Mouse (Mus musculus) cerebellum, adult (tissue): ENCODE data around the gene Gm49384.

Experiments used
- ATAC-seq: cut with Nextera tagmentation; 2 replicates; pipeline ENCODE4 v1.9.2; 2017; ENCODE audit warnings: mild to moderate bottlenecking, moderate library complexity, mixed read lengths; ENCODE audit not compliant: insufficient number of reproducible peaks, low FRiP score, low TSS enrichment

Gm49384 gene

DNA sequence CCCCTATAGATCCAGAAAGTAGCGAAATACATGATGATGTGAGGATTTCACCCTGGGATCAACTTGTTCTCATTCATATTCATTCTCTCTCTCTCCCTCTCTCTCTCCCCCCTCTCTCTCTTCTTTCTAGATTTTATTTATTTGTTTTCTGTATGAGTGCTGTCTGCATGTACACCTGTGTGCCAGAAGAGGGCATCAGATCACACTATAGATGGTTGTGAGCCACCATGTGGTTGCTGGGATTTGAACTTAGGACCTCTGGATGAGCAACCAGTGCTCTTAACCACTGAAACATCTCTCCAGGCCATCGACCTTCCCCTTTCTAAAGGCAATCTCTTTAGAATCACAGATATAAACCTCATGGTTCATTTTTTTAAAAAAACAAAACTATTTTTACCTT, 4.5 kb upstream of the Gm49384 start:
- no peak for ATAC-seq

DNA sequence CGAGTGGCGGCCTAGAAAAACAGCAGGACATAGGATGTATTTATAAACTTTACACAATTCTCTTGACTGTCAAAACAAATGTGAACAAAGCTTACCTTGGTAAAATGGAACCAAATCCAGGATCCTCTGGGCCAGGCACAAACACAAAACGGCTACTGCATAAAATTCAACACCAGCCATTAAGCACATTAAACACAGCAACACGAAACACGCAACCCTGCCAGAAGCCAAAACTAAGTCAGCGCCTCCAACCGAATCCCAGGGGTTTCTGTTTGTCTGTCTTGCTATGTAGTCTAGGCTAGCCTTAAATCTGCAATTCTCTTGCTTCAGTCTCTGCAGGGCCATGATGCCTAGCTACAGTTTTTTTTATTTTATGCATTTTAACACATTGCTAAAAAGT, 3.9 kb upstream of the Gm49384 start:
- no peak for ATAC-seq

DNA sequence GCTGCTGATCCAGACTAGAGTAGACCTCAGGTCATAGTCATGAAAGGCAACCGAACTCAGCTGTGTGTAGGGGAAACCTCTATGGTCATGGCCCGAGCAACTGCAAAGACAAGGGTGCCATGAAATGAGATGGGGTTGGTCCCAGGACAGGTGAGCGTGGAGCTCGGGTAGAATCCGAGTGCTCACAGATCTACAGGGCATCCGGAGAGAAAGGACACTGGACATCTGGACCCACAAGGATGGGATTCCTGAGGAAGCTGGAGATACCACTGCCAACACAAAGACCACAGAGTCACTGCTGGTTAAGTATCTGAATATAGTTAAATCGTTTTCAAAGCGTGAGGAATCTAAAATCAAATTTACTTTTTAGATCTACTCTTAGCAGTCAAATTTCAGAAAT, 3.3 kb upstream of the Gm49384 start:
- ATAC-seq = no peak

DNA sequence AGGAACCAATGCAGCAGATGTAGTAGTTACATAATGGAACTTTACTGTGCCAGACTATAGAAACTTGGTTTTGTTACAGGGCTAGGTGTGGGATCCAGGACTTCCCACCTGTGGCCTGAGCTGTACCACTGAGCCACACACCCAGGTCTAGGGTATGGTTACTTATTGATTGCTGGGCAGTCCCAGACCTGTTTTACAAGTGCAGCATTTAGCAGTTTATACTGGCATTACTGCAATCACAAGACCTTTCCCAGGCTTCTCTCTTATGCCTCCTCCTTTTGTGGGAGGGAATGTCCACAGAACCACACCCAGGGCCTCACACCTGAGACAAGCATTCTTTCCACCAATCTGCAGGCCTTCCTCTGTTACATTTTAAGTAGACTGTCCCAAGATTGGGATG, 5.1 kb downstream of the Gm49384 start:
- ATAC-seq = no peak

DNA sequence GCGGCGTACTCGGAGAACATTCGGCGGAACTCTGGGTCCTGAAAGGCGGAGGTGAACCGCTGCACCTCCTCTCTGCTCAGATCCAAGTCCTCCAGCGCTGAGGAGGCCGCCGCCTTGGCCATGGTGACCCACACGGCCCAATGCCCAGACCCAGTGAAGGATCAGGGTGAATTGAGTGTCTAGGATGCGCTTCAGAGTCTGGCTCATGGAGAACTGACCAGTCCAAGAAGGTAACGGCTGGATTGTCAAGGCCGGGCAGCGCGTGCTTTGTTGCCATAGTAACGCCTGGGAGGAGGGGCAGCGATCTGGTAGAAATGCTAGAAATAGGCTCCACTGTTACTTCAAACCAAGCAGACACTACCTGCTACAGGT, 5.9 kb downstream of the Gm49384 start, which contains the start of gene Dnaaf2:
TSS of gene Dnaaf2 (minus strand) at position 266 of the 372 bp plus-strand sequence.
- ATAC-seq = peak; percentile 26; the same call in 1 of the 2 replicates

DNA sequence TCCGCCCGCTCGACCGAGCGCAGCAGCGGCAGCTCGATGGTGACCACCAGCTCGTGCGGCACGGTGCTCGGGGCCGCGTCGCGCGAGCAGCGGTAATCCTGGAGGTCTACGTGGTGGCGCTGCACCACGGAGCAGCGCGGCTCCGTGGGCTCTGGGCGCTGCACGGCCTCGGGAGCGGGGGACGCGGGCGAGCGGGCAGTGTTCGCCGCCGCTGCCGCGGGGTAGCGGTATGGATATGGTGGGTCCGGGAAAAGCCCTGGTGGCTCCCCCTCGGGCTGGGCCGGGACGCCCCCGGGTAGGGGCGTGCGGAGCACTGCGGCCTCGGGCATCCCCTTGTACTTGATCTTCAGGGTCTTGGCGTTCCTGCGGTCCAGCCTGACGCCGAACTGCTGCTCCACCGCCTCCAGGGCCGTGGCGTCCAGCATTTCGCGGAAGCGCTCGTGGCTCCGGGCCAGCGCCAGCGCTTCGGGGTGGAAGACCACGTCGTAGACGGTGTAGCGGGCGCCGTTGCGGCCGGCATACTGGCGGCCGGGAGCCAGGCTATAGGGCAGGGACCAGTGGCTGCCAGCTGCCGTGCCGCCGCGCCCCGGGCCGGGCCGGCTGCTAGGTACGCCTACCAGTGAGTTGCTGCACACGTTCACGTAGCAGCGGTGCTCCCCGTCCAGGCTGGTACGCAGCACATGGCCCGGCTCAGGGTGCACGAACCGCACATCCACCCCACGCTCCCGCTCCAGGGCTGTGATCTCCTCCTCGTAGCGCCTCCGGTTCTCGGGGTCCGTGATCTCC, 6.5 kb downstream of the Gm49384 start:
- peak; percentile 54 for ATAC-seq

DNA sequence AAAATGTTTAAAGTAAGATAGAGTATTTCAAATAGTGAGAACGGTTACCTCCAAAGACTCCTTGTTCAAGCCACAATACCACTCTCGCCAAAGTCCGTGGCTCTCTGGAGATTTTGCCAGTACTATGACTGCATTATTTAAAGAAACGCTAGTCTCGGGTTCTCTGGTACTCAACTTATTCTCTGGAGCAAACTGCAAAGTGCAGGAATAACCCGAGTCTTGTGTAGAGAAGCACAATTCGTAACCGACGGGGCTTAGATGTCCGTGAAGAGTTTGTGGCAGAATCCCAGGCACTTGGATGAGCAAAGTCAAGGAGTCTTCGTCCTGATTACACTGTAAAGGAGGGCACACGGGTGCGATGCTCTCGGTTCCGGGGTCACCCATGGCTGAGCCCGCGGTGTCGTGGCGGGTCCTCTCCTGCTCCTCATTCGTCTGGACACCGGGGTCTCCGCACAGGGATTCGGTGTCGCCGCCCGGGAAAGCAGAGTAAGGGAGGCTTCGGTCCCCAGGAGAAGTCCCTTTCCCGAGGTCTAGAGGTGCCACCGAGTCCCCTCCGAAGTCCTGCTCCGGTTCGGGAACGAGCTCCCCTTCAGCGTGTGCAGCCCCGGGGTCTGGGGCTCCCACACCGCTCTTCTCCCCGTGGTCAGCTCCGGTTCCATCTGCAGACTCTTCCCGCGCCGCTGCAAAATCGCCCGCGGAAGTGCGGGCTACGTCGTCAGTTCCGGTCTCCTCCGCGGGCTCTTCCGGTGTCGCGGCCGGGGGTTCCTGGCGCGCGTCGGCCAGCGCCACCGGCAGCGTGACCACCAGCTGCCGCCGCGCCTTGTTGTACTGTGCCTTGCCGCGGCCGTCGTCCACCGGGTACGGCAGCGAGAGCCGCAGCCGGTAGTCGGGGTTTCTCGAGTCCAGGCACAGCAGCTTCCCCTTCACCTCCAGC, 7.4 kb downstream of the Gm49384 start, which contains the start of gene Gm49383:
TSS of gene Gm49383 (minus strand) at position 661 of the 934 bp plus-strand sequence.
- peak; percentile 89 for ATAC-seq

DNA sequence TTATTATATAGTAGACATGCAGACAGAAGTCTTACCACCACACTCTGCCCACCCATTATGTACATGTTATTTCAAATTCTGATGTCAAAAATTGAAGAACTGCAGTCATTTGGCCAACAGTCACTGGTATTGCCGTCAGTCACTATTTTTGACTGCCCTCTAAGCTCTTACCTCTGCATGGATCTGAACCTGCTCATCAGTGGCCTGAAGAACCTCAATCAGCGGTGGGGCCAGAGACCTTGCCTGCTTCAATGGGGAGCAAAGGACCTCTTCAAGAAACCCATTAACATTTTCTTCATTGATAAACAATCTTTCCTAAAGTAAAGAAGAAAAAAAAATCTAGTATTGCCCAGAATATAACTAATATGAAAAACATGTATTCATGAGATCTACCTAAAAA, 11.4 kb downstream of the Gm49384 start:
- ATAC-seq = no peak

DNA sequence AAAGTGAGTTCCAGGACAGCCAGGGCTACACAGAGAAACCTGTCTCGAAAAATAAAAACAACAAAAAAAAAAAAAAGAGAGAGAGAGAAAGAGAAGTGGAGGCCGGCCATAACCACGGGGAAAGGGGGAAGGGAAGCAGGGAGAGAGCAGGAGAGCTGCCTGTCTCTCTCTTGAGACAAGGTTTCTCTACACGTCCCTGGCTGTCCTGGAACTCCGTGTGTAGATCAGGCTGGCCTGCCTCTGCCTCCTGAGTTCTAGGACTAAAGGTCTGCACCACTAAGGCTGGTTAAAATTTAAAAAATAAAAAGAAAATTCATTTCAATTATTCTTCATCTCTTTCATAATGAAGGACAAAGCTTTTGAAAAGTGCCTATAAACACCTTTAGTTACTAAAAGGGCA, 12.7 kb downstream of the Gm49384 start:
- no peak for ATAC-seq

DNA sequence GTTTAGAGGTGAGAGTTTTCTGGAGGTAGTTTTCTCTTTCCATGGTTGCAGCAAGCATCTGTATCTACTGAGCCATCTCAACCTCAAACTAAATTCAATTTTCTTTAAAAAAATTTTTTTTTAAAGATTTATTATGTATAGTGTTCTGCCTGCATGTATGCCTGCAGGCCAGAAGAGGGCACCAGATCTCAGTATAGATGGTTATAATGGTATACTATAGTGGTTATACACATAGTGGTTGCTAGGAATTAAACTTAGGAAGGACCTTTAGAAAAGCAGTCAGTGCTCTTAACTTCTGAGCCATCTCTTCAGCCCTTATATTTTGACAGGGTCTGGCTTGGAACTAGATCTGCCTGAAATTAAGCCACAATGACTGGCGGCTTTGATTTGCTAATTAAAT, 13.5 kb downstream of the Gm49384 start:
- no peak for ATAC-seq

DNA sequence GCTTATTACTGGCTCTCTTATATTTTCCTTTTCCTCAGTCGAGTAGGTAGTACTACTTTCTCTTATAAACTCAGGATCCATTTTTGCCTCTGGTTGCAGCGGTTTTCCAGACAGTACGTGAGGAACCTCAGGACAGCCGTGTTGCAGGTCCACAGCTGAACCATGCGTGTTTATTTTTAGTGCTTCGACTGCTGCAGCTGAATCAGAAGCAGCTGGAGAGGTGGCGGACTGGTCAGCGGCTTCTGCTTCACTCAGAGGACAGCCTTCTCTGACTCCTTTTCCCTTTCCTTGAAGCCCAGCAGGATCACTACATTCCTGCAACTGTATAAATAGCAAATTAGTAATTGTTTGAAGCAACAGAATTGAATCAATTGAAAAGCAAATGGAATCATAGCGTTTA, 14.0 kb downstream of the Gm49384 start:
- no peak for ATAC-seq

DNA sequence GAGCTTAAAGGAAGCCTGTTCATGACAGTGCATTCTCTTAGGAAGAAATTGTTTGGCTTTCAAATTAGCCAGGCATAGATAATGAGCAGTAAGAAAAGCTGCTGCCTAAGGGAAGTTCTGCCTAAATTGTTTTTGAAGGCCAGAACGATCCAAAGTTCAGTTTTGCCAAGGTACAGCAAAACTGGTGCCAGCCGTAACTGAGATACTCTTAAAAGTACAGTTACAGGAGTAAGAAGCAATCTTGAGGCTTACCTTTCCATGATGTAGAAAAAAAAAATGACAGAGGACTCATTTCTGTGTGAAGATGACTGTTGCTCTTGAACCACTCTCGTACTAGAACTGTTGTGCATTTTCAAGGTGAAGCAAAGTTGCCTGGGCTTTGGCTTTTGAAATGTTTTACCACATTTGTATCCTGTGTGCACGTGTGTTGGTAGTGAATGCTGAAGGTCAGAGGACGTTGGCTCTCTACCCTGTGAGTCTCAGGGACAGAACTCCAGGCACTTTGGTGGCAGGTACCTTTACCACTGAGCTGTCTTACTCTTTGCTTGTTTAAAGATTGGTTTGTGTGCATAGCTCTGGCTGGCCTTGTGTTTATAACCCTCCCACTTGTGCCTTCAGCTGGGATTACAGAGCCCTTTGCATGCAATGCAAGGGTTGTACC, 17.1 kb downstream of the Gm49384 start:
- ATAC-seq = no peak

DNA sequence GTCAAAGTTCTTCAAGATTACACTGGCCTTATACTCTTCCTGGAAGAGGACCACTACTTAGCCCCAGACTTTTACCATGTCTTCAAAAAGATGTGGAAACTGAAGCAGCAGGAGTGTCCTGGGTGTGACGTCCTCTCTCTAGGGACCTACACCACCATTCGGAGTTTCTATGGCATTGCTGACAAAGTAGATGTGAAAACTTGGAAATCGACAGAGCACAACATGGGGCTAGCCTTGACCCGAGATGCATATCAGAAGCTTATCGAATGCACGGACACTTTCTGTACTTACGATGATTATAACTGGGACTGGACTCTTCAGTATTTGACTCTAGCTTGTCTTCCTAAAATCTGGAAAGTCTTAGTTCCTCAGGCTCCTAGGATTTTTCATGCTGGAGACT, 18.7 kb downstream of the Gm49384 start:
- no peak for ATAC-seq

DNA sequence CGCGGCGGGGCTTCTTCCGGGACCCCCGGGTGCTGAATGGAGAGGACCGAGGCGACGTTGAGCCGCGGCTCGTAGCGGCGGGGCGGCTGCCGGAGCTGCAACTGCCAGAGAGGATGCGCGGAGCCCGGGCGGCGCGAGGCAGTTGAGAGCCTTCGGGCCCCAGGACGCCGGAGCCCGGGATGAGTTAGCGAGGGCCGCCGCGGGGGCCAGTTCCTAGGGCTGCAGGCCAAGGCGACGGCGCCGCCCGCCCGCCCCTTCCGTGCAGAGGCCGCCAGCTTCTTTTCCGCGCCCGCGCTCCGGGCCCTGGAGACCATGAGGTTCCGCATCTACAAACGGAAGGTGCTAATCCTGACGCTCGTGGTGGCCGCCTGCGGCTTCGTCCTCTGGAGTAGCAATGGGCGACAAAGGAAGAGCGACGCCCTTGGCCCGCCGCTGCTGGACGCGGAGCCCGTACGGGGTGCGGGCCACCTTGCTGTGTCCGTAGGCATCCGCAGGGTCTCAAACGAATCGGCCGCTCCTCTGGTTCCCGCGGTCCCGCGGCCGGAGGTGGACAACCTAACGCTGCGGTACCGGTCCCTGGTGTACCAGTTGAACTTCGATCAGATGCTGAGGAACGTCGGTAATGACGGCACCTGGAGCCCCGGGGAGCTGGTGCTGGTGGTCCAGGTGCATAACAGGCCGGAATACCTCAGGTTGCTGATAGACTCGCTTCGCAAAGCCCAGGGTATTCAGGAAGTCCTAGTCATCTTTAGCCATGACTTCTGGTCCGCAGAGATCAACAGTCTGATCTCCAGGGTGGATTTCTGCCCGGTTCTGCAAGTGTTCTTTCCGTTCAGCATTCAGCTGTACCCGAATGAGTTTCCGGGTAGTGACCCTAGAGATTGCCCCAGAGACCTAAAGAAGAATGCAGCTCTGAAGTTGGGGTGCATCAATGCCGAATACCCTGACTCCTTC, 19.4 kb downstream of the Gm49384 start:
- peak; percentile 37; the same call in 1 of the 2 replicates for ATAC-seq

DNA sequence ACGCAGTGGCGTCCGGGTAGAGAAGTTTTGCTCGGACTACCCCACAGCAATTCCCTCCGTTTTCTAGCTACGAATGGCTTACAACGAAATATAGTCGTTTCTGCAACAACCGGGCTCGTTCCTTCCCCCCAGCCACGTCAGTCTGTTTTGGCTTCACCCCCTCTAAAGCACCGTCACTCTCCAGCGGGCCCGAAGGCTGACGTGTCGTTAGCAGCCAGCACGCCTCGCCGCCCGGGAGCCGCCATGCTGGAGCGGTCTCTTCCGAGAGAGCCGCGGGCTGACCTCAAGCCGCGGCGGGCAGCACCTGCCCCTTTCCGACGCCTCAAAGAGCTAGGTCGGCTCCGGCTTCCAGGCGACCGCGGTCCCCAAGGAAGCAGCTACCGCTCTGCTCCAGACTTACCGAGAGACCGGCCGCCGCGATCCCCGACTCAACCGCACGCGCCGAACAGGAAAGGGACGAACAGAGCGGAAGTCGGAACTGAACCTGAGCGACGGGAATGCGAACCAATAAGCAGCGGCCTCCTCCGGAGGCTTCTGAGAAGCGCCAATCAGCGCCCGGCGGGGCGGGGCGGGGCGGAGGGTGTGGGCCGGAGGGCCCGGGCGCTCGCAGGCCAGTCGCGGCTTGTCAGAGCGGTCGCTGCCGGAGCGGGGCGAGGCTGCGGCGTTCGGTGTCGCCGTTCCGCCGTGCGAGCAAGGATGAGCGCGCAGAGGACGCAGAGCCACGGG, 20.3 kb downstream of the Gm49384 start, which contains the start of the genes Rpl36al and Mgat2:
TSS of gene Rpl36al (minus strand) at position 501 of the 726 bp plus-strand sequence.
TSS of gene Mgat2 (plus strand) at position 575 of the 726 bp plus-strand sequence.
- peak; percentile 99 for ATAC-seq

DNA sequence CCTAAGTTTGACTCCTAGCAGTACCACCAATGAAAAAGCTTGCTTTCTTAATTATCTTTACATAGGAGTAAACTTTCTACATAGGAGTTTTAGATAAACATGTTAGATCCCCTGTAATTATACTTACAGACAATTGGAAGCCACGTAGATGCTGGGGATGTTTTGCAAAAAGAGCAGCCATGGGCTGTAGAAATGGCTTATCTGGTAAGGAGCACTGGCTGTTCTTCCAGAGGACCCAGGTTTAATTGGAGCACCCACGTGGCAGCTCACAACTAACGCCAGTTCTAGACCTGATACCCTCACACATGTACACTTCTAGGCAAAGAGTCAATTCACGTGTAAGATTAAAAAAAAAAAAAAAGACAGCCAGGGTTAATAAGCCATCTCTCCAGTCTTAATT, 22.3 kb downstream of the Gm49384 start:
- no peak for ATAC-seq

DNA sequence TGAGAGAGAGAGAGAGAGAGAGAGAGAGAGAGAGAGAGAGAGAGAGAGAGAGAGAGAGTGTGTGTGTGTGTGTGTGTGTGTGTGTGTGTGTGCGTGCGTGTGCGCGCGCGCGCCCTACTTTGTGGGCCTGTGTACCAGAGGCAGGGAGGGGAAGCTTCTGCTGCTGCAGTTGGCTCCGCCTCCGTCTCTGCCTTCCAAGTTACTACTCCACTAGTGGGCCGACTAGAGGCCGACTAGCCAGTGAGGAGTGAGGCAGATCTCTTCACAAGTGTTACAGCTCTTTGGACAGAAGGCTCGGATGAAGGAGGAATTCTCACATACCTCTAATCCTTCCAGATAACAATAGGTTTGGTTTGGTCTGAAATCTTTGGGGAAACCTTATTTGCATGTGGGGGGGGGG, 24.7 kb downstream of the Gm49384 start:
- ATAC-seq = no peak

DNA sequence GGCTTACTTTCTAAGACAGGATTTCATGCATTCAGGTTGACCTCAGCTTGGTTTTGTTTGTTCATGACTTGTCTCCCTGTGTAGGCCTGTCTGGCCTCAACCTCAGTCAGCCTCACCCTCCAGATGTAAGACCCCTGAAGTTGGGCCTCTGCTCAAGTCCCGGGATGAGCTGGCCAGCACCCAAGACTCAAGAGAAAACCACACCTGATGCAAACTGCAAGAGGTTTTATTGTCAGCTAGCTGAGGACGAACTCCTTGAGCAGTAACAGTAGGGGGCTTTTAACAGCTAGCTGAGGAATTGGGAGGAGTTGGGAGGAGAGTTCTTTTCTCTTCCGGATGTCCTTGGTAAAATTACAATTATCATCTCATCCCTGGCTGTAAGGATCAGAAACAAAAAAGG, 26.5 kb downstream of the Gm49384 start:
- no peak for ATAC-seq

DNA sequence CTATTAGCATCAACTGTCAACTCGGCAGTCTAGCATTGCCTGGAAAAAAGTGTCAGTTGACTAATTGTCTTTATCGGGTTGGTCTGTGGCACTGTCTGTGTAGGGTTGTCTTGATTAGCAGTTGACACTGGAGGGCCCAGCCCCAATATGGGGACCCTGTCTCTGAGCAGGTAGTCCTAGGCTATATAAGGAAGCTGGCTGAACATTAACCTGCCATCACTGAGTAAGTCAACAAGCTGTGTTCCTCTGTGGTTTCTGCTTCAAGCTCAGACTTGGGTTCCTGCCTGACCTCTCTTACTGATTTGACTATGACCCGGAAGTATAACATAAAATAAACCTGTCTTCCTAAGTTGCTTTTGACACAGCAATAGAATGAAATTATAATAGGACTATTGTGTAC, 28.1 kb downstream of the Gm49384 start:
- ATAC-seq = no peak
